Mouse (Mus musculus) neural tube, embryonic 11.5 days (tissue): ENCODE measurements at regions not wholly inside any gene's neighbourhood (a gene's known extent, or its start where the extent isn't known, plus 50 kb on each side); places are given as distances from the start of the nearest gene placed in this dataset.

Source experiments
- ATAC-seq: fragments of 200-750 bp; cut with Nextera tagmentation; 2 replicates; pipeline ENCODE4 v1.8.0; 2017; ENCODE audit warnings: moderate number of reproducible peaks, mild to moderate bottlenecking, moderate TSS enrichment, moderate library complexity; ENCODE audit not compliant: insufficient read depth, low FRiP score, low TSS enrichment
- DNase-seq: peaks from one replicate; pipeline ENCODE4 v3.0.0-alpha.2; 2015; ENCODE audit warnings: low spot score
- H3K27ac ChIP-seq: fragments of 300-500 bp; sonication (generic); 2 replicates; pipeline ENCODE4 v1.5.1; 2014; ENCODE audit warnings: low read depth, mild to moderate bottlenecking, low read length
- H3K27me3 ChIP-seq: fragments of 300-500 bp; sonication (generic); 2 replicates; pipeline ENCODE4 v1.6.1; 2014; ENCODE audit warnings: mild to moderate bottlenecking, low read length, mixed read lengths; ENCODE audit not compliant: control insufficient read depth, insufficient read depth
- H3K36me3 ChIP-seq: fragments of 300-500 bp; sonication (generic); 2 replicates; pipeline ENCODE4 v1.6.1; 2014; ENCODE audit warnings: mild to moderate bottlenecking, low read length, moderate library complexity, mixed read lengths; ENCODE audit not compliant: control insufficient read depth, insufficient read depth
- H3K4me1 ChIP-seq: fragments of 300-500 bp; sonication (generic); 2 replicates; pipeline ENCODE4 v1.6.1; 2014; ENCODE audit warnings: low read length, mixed read lengths; ENCODE audit not compliant: control insufficient read depth, insufficient read depth
- H3K4me2 ChIP-seq: fragments of 300-500 bp; sonication (generic); 2 replicates; pipeline ENCODE4 v1.6.1; 2014; ENCODE audit warnings: low read depth, mild to moderate bottlenecking, moderate library complexity
- H3K4me3 ChIP-seq: fragments of 300-500 bp; sonication (generic); 2 replicates; pipeline ENCODE4 v1.5.1; 2014; ENCODE audit warnings: low read depth, low read length
- H3K9ac ChIP-seq: fragments of 300-500 bp; sonication (generic); 2 replicates; pipeline ENCODE4 v1.6.1; 2014; ENCODE audit warnings: mild to moderate bottlenecking, low read length
- H3K9me3 ChIP-seq: fragments of 300-500 bp; sonication (generic); 2 replicates; pipeline ENCODE4 v1.6.1; 2016; ENCODE audit warnings: low read length; ENCODE audit not compliant: control insufficient read depth
- WGBS: fragments of 180-500 bp; shearing (Covaris S2); extraction: QIAGEN DNeasy Blood & Tissue Kit; methylation state at CpG from one replicate; pipeline ENCODE4 v1.1.7; 2014; 5-methylcytosine and 5-hydroxymethylcytosine counted together

- ATAC-seq (no peak), DNase-seq (no peak)
- no peaks in the 10 kb centered on the region for H3K27me3 ChIP-seq
- H3K4me1 ChIP-seq = no peaks in the 10 kb centered on the region
- H3K27ac ChIP-seq = no peak overlapping the region
- 64% methylated on average over 6 of the region's 6 CpGs for WGBS
- no peaks in the 10 kb centered on the region for H3K36me3 ChIP-seq
- H3K4me3 ChIP-seq = no peak overlapping the region
- no peak overlapping the region for H3K4me2 ChIP-seq
- H3K9me3 ChIP-seq = no peaks in the 10 kb centered on the region
- no peak overlapping the region for H3K9ac ChIP-seq
Observed at GRCm38 (mm10) chr5:44902541-44902940, 103.1 kb upstream of the Ldb2 start.

- no peaks in the 10 kb centered on the region for H3K27me3 ChIP-seq
- H3K4me2 ChIP-seq = no peak overlapping the region
- no peak overlapping the region for H3K27ac ChIP-seq
- no peaks in the 10 kb centered on the region for H3K36me3 ChIP-seq
- no peaks in the 10 kb centered on the region for H3K9me3 ChIP-seq
- DNase-seq (no peak), ATAC-seq (no peak)
- WGBS = 84% methylated on average over 4 of the region's 4 CpGs
- H3K4me3 ChIP-seq = no peak overlapping the region
- no peaks in the 10 kb centered on the region for H3K4me1 ChIP-seq
- H3K9ac ChIP-seq = no peak overlapping the region
Observed at GRCm38 (mm10) chr5:44886566-44887070, 87.1 kb upstream of the Ldb2 start.

- Histone ChIP-seq H3K4me2 (no peak overlapping the region), H3K27ac (no peak overlapping the region), H3K36me3 (no peaks in the 10 kb centered on the region), H3K4me3 (no peak overlapping the region), H3K27me3 (no peaks in the 10 kb centered on the region), H3K9ac (no peak overlapping the region), H3K9me3 (no peaks in the 10 kb centered on the region), H3K4me1 (no peaks in the 10 kb centered on the region)
- WGBS = 83% methylated on average over 3 of the region's 3 CpGs
- ATAC-seq (no peak), DNase-seq (no peak)
Observed at GRCm38 (mm10) chr5:44876946-44877345, 77.5 kb upstream of the Ldb2 start.

GRCm38 (mm10) chr5:44872243-44872642 is 72.8 kb upstream of the Ldb2 start:
- Histone ChIP-seq H3K4me1 (no peaks in the 10 kb centered on the region), H3K36me3 (no peaks in the 10 kb centered on the region), H3K27me3 (no peaks in the 10 kb centered on the region), H3K9ac (no peak overlapping the region), H3K27ac (no peak overlapping the region), H3K4me3 (no peak overlapping the region), H3K9me3 (no peaks in the 10 kb centered on the region), H3K4me2 (no peak overlapping the region)
- WGBS = 78% methylated on average over 7 of the region's 7 CpGs
- DNase-seq (no peak), ATAC-seq (no peak)

GRCm38 (mm10) chr5:44863887-44864286 is 64.4 kb upstream of the Ldb2 start:
- Histone ChIP-seq H3K4me1 (no peaks in the 10 kb centered on the region), H3K27me3 (no peaks in the 10 kb centered on the region), H3K9ac (no peak overlapping the region), H3K4me3 (no peak overlapping the region), H3K4me2 (no peak overlapping the region), H3K36me3 (no peaks in the 10 kb centered on the region), H3K27ac (no peak overlapping the region), H3K9me3 (no peaks in the 10 kb centered on the region)
- ATAC-seq = no peak
- 65% methylated on average over 3 of the region's 3 CpGs for WGBS
- no peak for DNase-seq

GRCm38 (mm10) chr5:44863349-44863748 is 63.9 kb upstream of the Ldb2 start:
- no peak overlapping the region for H3K27ac ChIP-seq
- no peaks in the 10 kb centered on the region for H3K4me1 ChIP-seq
- H3K36me3 ChIP-seq = no peaks in the 10 kb centered on the region
- H3K4me3 ChIP-seq = no peak overlapping the region
- ATAC-seq (no peak), DNase-seq (no peak)
- H3K9me3 ChIP-seq = no peaks in the 10 kb centered on the region
- H3K9ac ChIP-seq = no peak overlapping the region
- 73% methylated on average over 3 of the region's 3 CpGs for WGBS
- H3K4me2 ChIP-seq = no peak overlapping the region
- H3K27me3 ChIP-seq = no peaks in the 10 kb centered on the region

GRCm38 (mm10) chr5:44854189-44854588 is 54.7 kb upstream of the Ldb2 start:
- Histone ChIP-seq H3K4me1 (no peaks in the 10 kb centered on the region), H3K27me3 (no peaks in the 10 kb centered on the region), H3K4me2 (no peak overlapping the region), H3K9ac (no peak overlapping the region), H3K27ac (no peak overlapping the region), H3K4me3 (no peak overlapping the region), H3K36me3 (no peaks in the 10 kb centered on the region), H3K9me3 (no peaks in the 10 kb centered on the region)
- 85% methylated on average over 4 of the region's 4 CpGs for WGBS
- ATAC-seq (no peak), DNase-seq (no peak)
